Mouse (Mus musculus) embryo, embryonic 11.5 days (tissue): Measurements from ENCODE around the gene Olfr342.

ENCODE experiments used
- DNase-seq: peaks from one replicate; pipeline ENCODE4 v3.0.0-alpha.2; 2012; ENCODE audit warnings: low read depth, low spot score

The Olfr342 gene

GRCm38 (mm10) chr2:36524698-36525097 is at the start of gene Olfr342:
Gene Olfr342 (plus strand): TSS chr2:36524998.
- DNase-seq, result no peak

GRCm38 (mm10) chr2:36482368-36482767 is 42.4 kb upstream of the Olfr342 start, which contains the start of gene Olfr341:
Gene Olfr341 (minus strand): TSS chr2:36482468.
- DNase-seq, result no peak

- no peak for DNase-seq
These were observed 40.4 kb downstream of the Olfr342 start for GRCm38 (mm10) chr2:36565156-36565555.

GRCm38 (mm10) chr2:36566362-36566761 is 41.6 kb downstream of the Olfr342 start, which contains the start of gene Olfr344:
Gene Olfr344 (plus strand): TSS chr2:36566662.
- no peak for DNase-seq

GRCm38 (mm10) chr2:36567022-36567421 is 42.2 kb downstream of the Olfr342 start:
- no peak for DNase-seq

GRCm38 (mm10) chr2:36567845-36568244 is 43.0 kb downstream of the Olfr342 start:
- DNase-seq, result no peak
